Mouse (Mus musculus): Measurements from ENCODE around the gene Slc25a47.

GRCm38 (mm10) chr12:108814470-108814869 is 21.4 kb upstream of the Slc25a47 start:
- TF ChIP-seq CTCF (IDR thresholded peaks at IDR 0.05) (no peak), POLR2A (IDR thresholded peaks at IDR 0.05; ENCODE audit: insufficient read depth, low read depth, low read length) (no peak)

Data from heart, adult 2 months (tissue).